Mouse (Mus musculus): ENCODE measurements around the gene Odf3.

GRCm38 (mm10) chr7:140854483-140854882 lies 6.9 kb downstream of the Odf3 start:
- no peak for TF ChIP-seq CTCF (IDR thresholded peaks at IDR 0.05; ENCODE audit: low read depth, low read length)
- TF ChIP-seq TAL1 (conservative IDR thresholded peaks at IDR 0.05; ENCODE audit: low read depth, low read length): no peak
